ENCODE assay signal across 9 mouse cellular contexts in genomic region chr16:4448235-4448634, GRCm38 (mm10). TPM values are rescaled to one million over a fixed set of nuclear protein-coding genes. Genes with fewer than 3 reads are reported as not detected.
DNase-seq lines count a peak whose midpoint lies in the region; ATAC-seq and TF ChIP-seq lines count a peak whose summit lies in the region.
"Had no signal": no experiment of that assay in that cellular context is flagged by ENCODE, and none has a peak within 500 bp of the region (broad histone marks: within the 10 kb centered on the region; RNA-seq: fewer than 3 reads in every experiment).

No protein-coding gene starts in this region.

- H3K4me1 ChIP-seq in E14TG2a.4 (replicated peaks; ENCODE audit: low read depth, low read length), result peaks cover 8% of the 10 kb centered on the region

- H3K27me3 ChIP-seq in E14TG2a.4 (ENCODE audit: insufficient read depth, low read length), result peaks cover 18% of the 10 kb centered on the region

- H3K36me3 ChIP-seq in E14TG2a.4 (ENCODE audit: insufficient read depth, low read length), result no peaks in the 10 kb centered on the region

- DNase-seq in adrenal gland, postnatal 14 days, result peak; percentile 26
- no peak for DNase-seq in adrenal gland, adult 8-10 months
- peak; percentile 17 for DNase-seq in heart, postnatal 25 days (ENCODE audit: low spot score)
- peak; percentile 46 to 72 for DNase-seq in left cerebral cortex, adult 9 months (ENCODE audit: low spot score in 2 of 2)
- no peak for DNase-seq in thymus, postnatal 4 days
- no peak for DNase-seq in spleen, postnatal 36 days (ENCODE audit: low spot score in 2 of 2)
- DNase-seq: thymus, postnatal 25 days had no signal

- no peaks in the 10 kb centered on the region for H3K9me3 ChIP-seq in E14TG2a.4 (ENCODE audit: low read length)

- ATAC-seq in monocyte, adult 5-6 weeks (replicated peaks; ENCODE audit: insufficient number of reproducible peaks, low FRiP score, low TSS enrichment, poor library complexity, severe bottlenecking), result no peak

- intact Hi-C loops in heart, postnatal 25 days (cut with DNase I), result no loop called here

- TF ChIP-seq CTCF in E14TG2a.4 (conservative IDR thresholded peaks at IDR 0.05; ENCODE audit: low read length), result no peak

- peak overlapping the region; percentile 55 for H3K4me3 ChIP-seq in E14TG2a.4 (replicated peaks; ENCODE audit: low read length)

RNA-seq across cellular contexts. Expression of gene Adcy9, which starts 27.9 kb away (rescaled TPM):
- total RNA-seq in adrenal gland, postnatal 14 days (2021), result 36.1 and 38.7 TPM in 2 replicates
- total RNA-seq in adrenal gland, adult 8-10 months (2022), result 10 to 100 TPM; 62.8 to 84.2 (median 72.6) TPM
- total RNA-seq in heart, postnatal 25 days (2021), result 10 to 100 TPM; 22.4 to 24.1 TPM
- 2.7 to 3.6 TPM (median 2.8 TPM) in 3 replicates for total RNA-seq in monocyte, adult 5-6 weeks (2017)

Comparison
In these comparisons a context has a peak if more than half of its experiments do, and no peak if none do; other contexts are left out.
1. DNase-seq: peak in adrenal gland, postnatal 14 days (single experiment), heart, postnatal 25 days (single experiment) and left cerebral cortex, adult 9 months (2 of 2); none in adrenal gland, adult 8-10 months (single experiment), thymus, postnatal 4 days (single experiment) and spleen, postnatal 36 days (0 of 2).